9 mouse cellular contexts compared by ENCODE assay signal in genomic region chr1:136167657-136168056, GRCm38 (mm10). TPM values are rescaled to one million over a fixed set of nuclear protein-coding genes. Genes with fewer than 3 reads are reported as not detected.
DNase-seq lines count a peak whose midpoint lies in the region; ATAC-seq and TF ChIP-seq lines count a peak whose summit lies in the region.
"Had no signal": no experiment of that assay in that cellular context is flagged by ENCODE, and none has a peak within 500 bp of the region (broad histone marks: within the 10 kb centered on the region; RNA-seq: fewer than 3 reads in every experiment).

No protein-coding gene starts in this region.

- 59% methylated on average over 8 of the region's 8 CpGs for WGBS in heart, embryonic 11.5 days (ENCODE audit: insufficient replicate concordance)
- WGBS in olfactory bulb, adult 2 months = 54% methylated on average over 8 of the region's 8 CpGs

- no peak overlapping the region for H3K4me3 ChIP-seq in heart, embryonic 11.5 days (ENCODE audit: low read depth, low read length)
- H3K4me3 ChIP-seq in olfactory bulb, adult 2 months (ENCODE audit: insufficient read depth, low read depth, low read length) = no peak overlapping the region
- H3K4me3 ChIP-seq: forebrain, embryonic 15.5 days; midbrain, embryonic 15.5 days had no signal

- H3K36me3 ChIP-seq in heart, embryonic 11.5 days (ENCODE audit: control insufficient read depth, insufficient read depth, low read length) = peaks cover 2% of the 10 kb centered on the region; the same call in 1 of the 2 replicates

- no peak overlapping the region for H3K9ac ChIP-seq in heart, embryonic 11.5 days (ENCODE audit: low read depth, low read length)
- H3K9ac ChIP-seq: forebrain, embryonic 15.5 days; midbrain, embryonic 15.5 days had no signal

- no peaks in the 10 kb centered on the region for H3K9me3 ChIP-seq in heart, embryonic 11.5 days (replicated peaks; ENCODE audit: control insufficient read depth, low read length)
- H3K9me3 ChIP-seq: forebrain, embryonic 15.5 days; midbrain, embryonic 15.5 days had no signal

- no peak for ATAC-seq in heart, embryonic 11.5 days (replicated peaks; ENCODE audit: insufficient number of reproducible peaks, low FRiP score, low TSS enrichment)
- ATAC-seq: forebrain, embryonic 15.5 days; midbrain, embryonic 15.5 days had no signal

- H3K4me2 ChIP-seq in heart, embryonic 11.5 days = no peak overlapping the region
- H3K4me2 ChIP-seq: forebrain, embryonic 15.5 days; midbrain, embryonic 15.5 days had no signal

- 0 out of 2 replicates have a peak, but pooled peaks have one; percentile 37 for TF ChIP-seq CTCF in olfactory bulb, adult 2 months (IDR thresholded peaks at IDR 0.05; ENCODE audit: insufficient read depth, low read depth, low read length)

- intact Hi-C loops in heart, postnatal 10 days (cut with DNase I) = loop anchor here (2.0 kb wide), 2 partner anchors 51 to 107 kb away; no protein-coding TSS in a partner anchor

- no peaks in the 10 kb centered on the region for H3K27me3 ChIP-seq in heart, embryonic 11.5 days (ENCODE audit: control insufficient read depth, insufficient read depth, low read length)
- H3K27me3 ChIP-seq: forebrain, embryonic 15.5 days; midbrain, embryonic 15.5 days had no signal

- H3K4me1 ChIP-seq in heart, embryonic 11.5 days (ENCODE audit: control insufficient read depth, insufficient read depth, low read length) = peaks cover 3% of the 10 kb centered on the region; the same call in 1 of the 2 replicates
- H3K4me1 ChIP-seq in olfactory bulb, adult 2 months (ENCODE audit: control insufficient read depth, insufficient read depth, low read length) = peaks cover 29% of the 10 kb centered on the region
- H3K4me1 ChIP-seq: forebrain, embryonic 15.5 days; midbrain, embryonic 15.5 days had no signal

- DNase-seq in heart, postnatal 10 days = peak; percentile 52 to 58
- peak; percentile 29 for DNase-seq in ovary, postnatal 14 days (ENCODE audit: low spot score)
- no peak for DNase-seq in ovary, postnatal 10 days (ENCODE audit: low spot score)
- DNase-seq in brain, adult 2 months (ENCODE audit: low read depth, low spot score) = peak; percentile 77
- no peak for DNase-seq in gastrocnemius, postnatal 10 days

- H3K27ac ChIP-seq in heart, embryonic 11.5 days (ENCODE audit: low read depth, low read length) = no peak overlapping the region
- H3K27ac ChIP-seq in olfactory bulb, adult 2 months (ENCODE audit: insufficient read depth, low read depth, low read length) = no peak overlapping the region
- H3K27ac ChIP-seq: forebrain, embryonic 15.5 days; midbrain, embryonic 15.5 days had no signal

- TF ChIP-seq POLR2A in olfactory bulb, adult 2 months (IDR thresholded peaks at IDR 0.05; ENCODE audit: insufficient read depth, low read depth, low read length) = no peak

RNA-seq across cellular contexts. Expression of gene Kif21b, which starts 36.5 kb away (rescaled TPM):
- 1 to 10 TPM; 1.3 to 1.6 TPM for total RNA-seq in heart, postnatal 10 days (2021)
- polyA plus RNA-seq in heart, embryonic 11.5 days (2014; fragmentation: Nextera tagmentation; extraction: Ambion mirVana) = 3.9 TPM in 2 replicates
- polyA plus RNA-seq in olfactory bulb, adult 2 months (2012; ENCODE audit: insufficient read depth, insufficient read length, low replicate concordance, missing spikeins) = 94.8 and 211 TPM in 2 replicates
- 1 to 10 TPM; 1.1 to 2.0 TPM for total RNA-seq in gastrocnemius, postnatal 10 days (2021)

RNA-seq across cellular contexts. Expression of gene Mroh3, which starts 45.0 kb away (rescaled TPM):
- total RNA-seq in heart, postnatal 10 days (2021) = not detected
- polyA plus RNA-seq in heart, embryonic 11.5 days (2014; fragmentation: Nextera tagmentation; extraction: Ambion mirVana) = not detected in 2 replicates
- not detected in 2 replicates for polyA plus RNA-seq in olfactory bulb, adult 2 months (2012; ENCODE audit: insufficient read depth, insufficient read length, low replicate concordance, missing spikeins)
- not detected for total RNA-seq in gastrocnemius, postnatal 10 days (2021)
- polyA plus RNA-seq: forebrain, embryonic 15.5 days; midbrain, embryonic 15.5 days had no signal

Comparison
In these comparisons a context has a peak if more than half of its experiments do, and no peak if none do; other contexts are left out.
1. DNase-seq: peak in heart, postnatal 10 days (2 of 2), ovary, postnatal 14 days (single experiment) and brain, adult 2 months (single experiment); none in ovary, postnatal 10 days (single experiment) and gastrocnemius, postnatal 10 days (single experiment).